Mouse (Mus musculus) ovary, adult 18-20 months (tissue): ENCODE data around the gene Ednrb.
"Not testable (repeated sequence)": the region's sequence is repeated elsewhere in the genome, so short reads cannot be mapped to it uniquely, and the experiment has no call there.

Source experiments
- DNase-seq: peaks from one replicate; pipeline ENCODE4 v3.0.0; 2022; ENCODE audit warnings: low spot score, mixed read lengths

The Ednrb gene

GRCm38 (mm10) chr14:103822590-103822989 is 21.6 kb downstream of the Ednrb start:
- DNase-seq = no peak

- DNase-seq = no peak
These were observed 27.4 kb downstream of the Ednrb start for GRCm38 (mm10) chr14:103816637-103817308.

- DNase-seq = no peak
These were observed 28.7 kb downstream of the Ednrb start for GRCm38 (mm10) chr14:103815542-103815941.

GRCm38 (mm10) chr14:103814015-103814691 is 30.0 kb downstream of the Ednrb start:
- DNase-seq = no peak

GRCm38 (mm10) chr14:103813246-103813645 is 31.0 kb downstream of the Ednrb start:
- DNase-seq = no peak

- no peak for DNase-seq
These were observed 32.9 kb downstream of the Ednrb start for GRCm38 (mm10) chr14:103811291-103811690.

GRCm38 (mm10) chr14:103803907-103804659 is 40.1 kb downstream of the Ednrb start:
- no peak for DNase-seq

- no peak for DNase-seq
These were observed 47.1 kb downstream of the Ednrb start for GRCm38 (mm10) chr14:103797123-103797522.

- no peak for DNase-seq
These were observed 48.6 kb downstream of the Ednrb start for GRCm38 (mm10) chr14:103795591-103795990.

GRCm38 (mm10) chr14:103793409-103793808 is 50.8 kb downstream of the Ednrb start:
- DNase-seq = no peak

GRCm38 (mm10) chr14:103792726-103793125 is 51.5 kb downstream of the Ednrb start:
- DNase-seq = no peak

GRCm38 (mm10) chr14:103787547-103787946 is 56.7 kb downstream of the Ednrb start:
- no peak for DNase-seq

GRCm38 (mm10) chr14:103785096-103785965 is 58.9 kb downstream of the Ednrb start:
- DNase-seq = no peak

- DNase-seq = not testable (repeated sequence)
These were observed 63.9 kb downstream of the Ednrb start for GRCm38 (mm10) chr14:103780336-103780735.

- no peak for DNase-seq
These were observed 64.9 kb downstream of the Ednrb start for GRCm38 (mm10) chr14:103779276-103779675.

GRCm38 (mm10) chr14:103778533-103779151 is 65.6 kb downstream of the Ednrb start:
- DNase-seq = no peak

GRCm38 (mm10) chr14:103778009-103778431 is 66.2 kb downstream of the Ednrb start:
- no peak for DNase-seq

- DNase-seq = no peak
These were observed 66.8 kb downstream of the Ednrb start for GRCm38 (mm10) chr14:103777386-103777785.

- no peak for DNase-seq
These were observed 74.6 kb downstream of the Ednrb start for GRCm38 (mm10) chr14:103769319-103770245.

- DNase-seq = no peak
These were observed 76.7 kb downstream of the Ednrb start for GRCm38 (mm10) chr14:103767488-103767887.
